14 mouse cellular contexts compared by ENCODE assay signal in genomic region chr6:106503961-106504360, GRCm38 (mm10).
DNase-seq lines count a peak whose midpoint lies in the region; ATAC-seq and TF ChIP-seq lines count a peak whose summit lies in the region.
"Had no signal": no experiment of that assay in that cellular context is flagged by ENCODE, and none has a peak within 500 bp of the region (broad histone marks: within the 10 kb centered on the region; RNA-seq: fewer than 3 reads in every experiment).

No protein-coding gene starts in this region.

- ATAC-seq in hindbrain, postnatal 0 days: no peak
- no peak for ATAC-seq in hindbrain, embryonic 11.5 days (ENCODE audit: low FRiP score)
- ATAC-seq in forebrain, embryonic 15.5 days (replicated peaks): peak; percentile 69; the same call in 1 of the 2 replicates
- ATAC-seq: liver, postnatal 0 days had no signal

- no peak overlapping the region for H3K9ac ChIP-seq in hindbrain, postnatal 0 days (replicated peaks; ENCODE audit: low read length)
- no peak overlapping the region for H3K9ac ChIP-seq in hindbrain, embryonic 11.5 days (ENCODE audit: low read depth, low read length)
- no peak overlapping the region for H3K9ac ChIP-seq in forebrain, embryonic 15.5 days (replicated peaks)
- H3K9ac ChIP-seq: liver, postnatal 0 days had no signal

- H3K27me3 ChIP-seq in hindbrain, postnatal 0 days (ENCODE audit: insufficient read depth, low read length): no peaks in the 10 kb centered on the region
- H3K27me3 ChIP-seq in hindbrain, embryonic 11.5 days (ENCODE audit: control insufficient read depth, insufficient read depth, low read length): no peaks in the 10 kb centered on the region
- H3K27me3 ChIP-seq in forebrain, embryonic 15.5 days: no peaks in the 10 kb centered on the region

- 55% methylated on average over 9 of the region's 9 CpGs for WGBS in hindbrain, postnatal 0 days
- WGBS in hindbrain, embryonic 11.5 days: 78% methylated on average over 9 of the region's 9 CpGs
- WGBS in forebrain, embryonic 15.5 days: 36% methylated on average over 9 of the region's 9 CpGs

- H3K36me3 ChIP-seq in hindbrain, postnatal 0 days (ENCODE audit: insufficient read depth, low read length): no peaks in the 10 kb centered on the region
- H3K36me3 ChIP-seq in hindbrain, embryonic 11.5 days (ENCODE audit: control insufficient read depth, insufficient read depth, low read length): no peaks in the 10 kb centered on the region
- H3K36me3 ChIP-seq in forebrain, embryonic 15.5 days: no peaks in the 10 kb centered on the region

- no peaks in the 10 kb centered on the region for H3K9me3 ChIP-seq in hindbrain, postnatal 0 days (ENCODE audit: low read length)
- no peaks in the 10 kb centered on the region for H3K9me3 ChIP-seq in hindbrain, embryonic 11.5 days (ENCODE audit: control insufficient read depth, low read length)
- no peaks in the 10 kb centered on the region for H3K9me3 ChIP-seq in forebrain, embryonic 15.5 days

- TF ChIP-seq CTCF in hindbrain, postnatal 0 days (IDR thresholded peaks at IDR 0.05; ENCODE audit: low read depth): no peak

- H3K4me3 ChIP-seq in hindbrain, postnatal 0 days (ENCODE audit: low read length): no peak overlapping the region
- H3K4me3 ChIP-seq in hindbrain, embryonic 11.5 days (ENCODE audit: low read depth, low read length): no peak overlapping the region
- H3K4me3 ChIP-seq in forebrain, embryonic 15.5 days: no peak overlapping the region

- H3K4me2 ChIP-seq in hindbrain, postnatal 0 days (ENCODE audit: low read depth, low read length): no peak overlapping the region
- no peak overlapping the region for H3K4me2 ChIP-seq in hindbrain, embryonic 11.5 days (replicated peaks; ENCODE audit: low read depth, low read length)
- no peak overlapping the region for H3K4me2 ChIP-seq in forebrain, embryonic 15.5 days (replicated peaks)

- H3K4me1 ChIP-seq in hindbrain, postnatal 0 days (ENCODE audit: insufficient read depth, low read length): no peaks in the 10 kb centered on the region
- no peaks in the 10 kb centered on the region for H3K4me1 ChIP-seq in hindbrain, embryonic 11.5 days (replicated peaks; ENCODE audit: control insufficient read depth, insufficient read depth, low read length)
- peaks cover 4% of the 10 kb centered on the region; the same call in 1 of the 2 replicates for H3K4me1 ChIP-seq in forebrain, embryonic 15.5 days

- peak; percentile 5 for DNase-seq in hindbrain, postnatal 0 days (ENCODE audit: low spot score)
- DNase-seq in hindbrain, embryonic 11.5 days (ENCODE audit: low spot score): no peak
- DNase-seq in left cerebral cortex, adult 18-20 months (ENCODE audit: low spot score in 2 of 2): peak; percentile 33 to 54
- DNase-seq in retina, embryonic 14.5 days (ENCODE audit: low spot score): peak; percentile 26
- DNase-seq in adrenal gland, postnatal 4 days (ENCODE audit: low spot score in 2 of 2): no peak
- DNase-seq in cerebellum, adult 9-10 months: no peak
- no peak for DNase-seq in spleen, postnatal 14 days (ENCODE audit: low spot score in 2 of 2)
- DNase-seq: adrenal gland, postnatal 36 days; cerebellum, adult 8-10 months; heart, adult 11 months; liver, postnatal 0 days; thymus, postnatal 36 days had no signal

- no peak overlapping the region for H3K27ac ChIP-seq in hindbrain, postnatal 0 days
- H3K27ac ChIP-seq in hindbrain, embryonic 11.5 days (ENCODE audit: low read depth, low read length): no peak overlapping the region
- no peak overlapping the region for H3K27ac ChIP-seq in forebrain, embryonic 15.5 days (replicated peaks)
- H3K27ac ChIP-seq: macrophage had no signal

Comparison
In these comparisons a context has a peak if more than half of its experiments do, and no peak if none do; other contexts are left out.
1. DNase-seq: peak in hindbrain, postnatal 0 days (single experiment), left cerebral cortex, adult 18-20 months (2 of 2) and retina, embryonic 14.5 days (single experiment); none in hindbrain, embryonic 11.5 days (single experiment), adrenal gland, postnatal 4 days (0 of 2), cerebellum, adult 9-10 months (single experiment) and spleen, postnatal 14 days (0 of 2).